Mouse (Mus musculus): Measurements from ENCODE around the gene Ppm1a.

The Ppm1a gene

DNA sequence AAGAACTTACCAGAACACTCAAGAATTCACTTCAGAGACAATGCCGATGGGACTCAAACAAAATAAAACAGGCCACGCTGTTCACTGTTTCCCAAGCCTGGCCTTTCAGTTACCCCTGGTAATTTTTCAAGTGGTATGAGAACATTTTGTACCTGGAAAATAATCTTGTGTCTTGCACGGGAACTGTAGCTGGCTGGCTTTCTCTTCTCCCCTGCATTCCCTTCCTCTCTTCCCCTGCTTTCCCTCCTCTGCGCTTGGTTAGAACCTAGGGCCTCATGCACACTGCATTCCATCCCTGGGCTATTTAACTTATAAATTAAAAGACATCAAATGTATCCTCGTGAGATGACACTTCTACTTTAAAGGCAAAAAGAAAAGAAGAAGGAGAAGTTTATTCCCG is 64.3 kb downstream of the Ppm1a start:
- DNase-seq (ENCODE audit: extremely low spot score, low spot score): no peak

DNA sequence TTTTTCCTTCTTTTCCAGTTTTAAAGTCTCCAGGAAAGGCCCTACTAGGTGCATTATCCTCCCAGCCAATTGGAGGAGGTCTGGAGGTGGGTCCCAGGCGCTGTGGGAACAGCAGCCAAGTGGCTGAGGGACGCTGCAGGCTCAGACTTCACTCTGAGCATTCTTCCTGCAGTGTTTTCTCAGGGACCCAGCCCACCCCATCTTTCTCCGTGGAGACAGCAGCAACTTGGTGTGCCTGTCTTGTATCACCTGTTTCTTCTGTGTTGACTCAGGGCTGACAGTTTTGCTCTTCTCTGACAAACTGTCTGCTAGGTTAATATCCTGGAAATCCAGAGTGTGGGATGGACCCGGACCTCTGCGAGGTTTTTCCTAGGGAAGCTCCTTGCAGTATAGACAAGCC is 68.4 kb downstream of the Ppm1a start:
- no peak for DNase-seq (ENCODE audit: extremely low spot score, low spot score)

DNA sequence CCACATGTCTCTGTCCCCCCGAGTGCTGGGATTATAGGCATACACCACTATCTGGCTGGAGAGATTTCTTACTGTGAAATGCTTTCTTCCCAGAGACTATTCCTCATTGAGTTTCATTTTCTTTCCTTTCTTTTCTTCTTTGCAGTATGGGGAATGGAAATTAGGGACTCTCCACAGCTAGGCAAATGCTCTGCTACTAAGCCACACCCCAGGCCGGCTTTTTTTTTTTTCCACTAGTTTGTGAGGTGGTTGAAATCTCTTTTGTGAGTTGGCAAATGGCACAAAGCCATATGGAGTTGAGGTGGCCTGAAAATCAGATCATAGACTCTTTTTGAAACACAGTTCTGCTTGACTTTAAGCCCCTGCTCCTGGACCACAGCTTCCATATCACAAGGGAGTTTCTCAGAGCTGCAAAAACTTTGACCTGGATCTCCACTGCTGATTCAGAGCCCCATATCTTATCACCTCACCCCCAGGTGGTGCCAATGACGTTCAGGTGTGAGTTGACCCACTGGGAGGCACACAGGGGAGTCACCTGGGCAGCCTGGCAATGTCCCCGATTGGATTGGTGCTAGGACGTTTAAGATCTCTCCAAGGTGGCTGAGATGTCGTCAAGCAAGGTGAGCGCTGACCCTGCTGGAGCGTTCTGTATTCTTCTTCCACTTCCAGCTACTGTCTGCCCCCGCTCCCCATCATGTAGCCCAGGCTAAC is 71.7 kb downstream of the Ppm1a start:
- no peak for DNase-seq (ENCODE audit: extremely low spot score, low spot score)

DNA sequence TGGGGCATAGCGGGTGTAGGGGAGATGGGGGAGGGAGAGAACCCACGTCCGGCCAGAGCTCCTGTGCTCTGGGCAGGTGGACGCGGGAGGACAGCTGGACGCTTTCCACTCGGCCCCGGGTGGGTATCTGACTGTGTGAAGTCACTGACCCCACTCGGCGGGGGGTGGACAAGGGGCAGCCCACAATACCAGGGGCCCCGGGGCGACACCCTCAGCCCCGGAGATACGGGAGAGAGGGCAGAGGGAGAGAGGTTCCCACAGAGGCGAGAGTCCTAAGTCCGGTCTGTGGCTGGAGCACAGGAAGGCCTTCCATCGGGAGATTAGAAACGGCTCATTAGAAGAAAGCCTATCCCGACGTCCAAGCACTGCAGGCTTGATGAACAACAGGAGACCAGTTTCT is 72.5 kb downstream of the Ppm1a start:
- DNase-seq (ENCODE audit: extremely low spot score, low spot score): no peak

DNA sequence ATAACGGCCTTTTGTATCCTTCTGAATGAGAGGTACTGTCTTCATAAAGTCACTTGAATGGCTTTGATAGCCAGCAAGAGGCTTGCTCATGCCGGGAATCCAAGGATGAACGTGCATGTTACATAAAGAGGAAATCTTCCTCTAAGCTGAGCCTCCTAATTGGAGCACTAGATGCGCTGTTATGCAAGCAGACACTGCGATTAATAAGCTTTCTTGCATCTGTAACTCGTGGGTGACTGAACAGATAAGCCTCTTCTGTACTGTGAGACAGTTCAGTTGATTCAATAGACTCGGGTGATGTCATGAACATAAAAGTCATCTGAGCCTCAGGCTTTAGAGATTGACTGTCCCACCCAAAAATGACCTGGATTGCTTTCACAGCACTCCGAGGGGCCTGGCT is 73.1 kb downstream of the Ppm1a start:
- DNase-seq (ENCODE audit: extremely low spot score, low spot score): no peak

DNA sequence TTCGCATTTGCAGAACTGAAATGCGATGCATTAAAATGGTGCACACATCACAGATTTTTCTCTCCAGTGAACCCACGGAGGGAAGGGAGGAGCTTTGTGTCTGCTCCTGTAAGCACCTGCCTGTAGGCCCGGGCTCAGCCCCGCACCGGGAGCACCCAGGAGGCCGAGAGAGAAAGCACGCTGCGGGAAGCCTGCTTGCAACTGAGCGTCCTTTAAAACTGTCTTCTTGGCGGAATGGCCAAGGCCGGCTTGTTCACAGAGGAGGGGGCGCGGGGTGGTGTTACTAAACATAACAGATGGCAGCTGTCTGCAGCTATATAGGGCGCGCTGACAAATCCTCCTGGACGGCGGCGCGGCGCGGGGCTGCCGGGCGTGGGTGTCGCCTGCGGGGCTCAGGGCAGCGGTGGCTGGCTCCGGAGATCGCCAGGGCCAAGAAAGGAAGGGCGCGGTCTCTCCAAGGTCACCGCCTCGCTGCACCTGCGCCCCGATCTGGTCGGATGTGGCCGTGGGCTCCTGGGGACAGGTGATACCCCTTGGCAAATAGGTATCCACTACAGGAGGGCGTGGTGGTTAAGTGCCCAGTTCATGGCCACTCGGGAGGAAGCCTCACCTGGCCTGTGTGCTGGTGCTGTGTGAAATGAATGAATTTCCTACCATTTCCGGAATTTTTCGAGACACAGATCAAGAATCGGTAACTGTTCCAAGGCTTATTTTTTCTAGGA is 74.6 kb downstream of the Ppm1a start:
- peak; percentile 53 for DNase-seq (ENCODE audit: extremely low spot score, low spot score)

DNA sequence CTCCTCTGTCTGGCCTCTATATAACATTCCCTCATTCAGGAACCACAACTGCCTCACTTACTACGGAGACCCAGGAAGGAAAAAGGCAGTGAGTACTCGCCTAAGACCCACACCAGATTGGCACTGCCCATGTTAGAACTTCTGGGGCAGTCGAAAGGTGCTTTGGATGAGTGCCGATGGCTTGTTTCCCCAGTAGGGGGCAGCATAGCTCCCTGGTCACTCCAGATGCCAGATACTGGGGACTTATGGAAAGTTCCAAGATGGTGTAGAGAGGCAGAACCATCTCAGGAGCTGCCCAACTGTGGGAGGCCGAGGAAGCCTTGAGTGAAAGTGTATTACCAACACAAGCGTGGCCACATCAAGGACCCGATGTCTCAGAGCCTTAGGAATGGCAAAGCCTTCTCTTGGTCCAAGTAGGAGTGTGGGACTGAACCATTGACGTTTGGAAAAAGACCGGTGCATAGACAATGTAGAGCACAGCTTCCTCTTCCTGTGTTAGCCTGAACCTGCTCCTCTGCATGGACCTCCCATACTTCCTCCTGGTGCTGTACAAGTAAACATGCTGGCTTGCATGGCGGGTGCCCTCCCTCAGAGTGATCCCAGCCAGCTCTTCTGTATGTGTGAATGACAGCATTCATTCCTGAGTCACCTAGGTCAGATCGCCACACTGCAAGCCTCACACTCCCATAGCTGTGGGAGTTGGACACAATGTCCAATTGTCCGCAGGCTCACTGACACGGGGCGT is 77.7 kb downstream of the Ppm1a start:
- no peak for DNase-seq (ENCODE audit: extremely low spot score, low spot score)

DNA sequence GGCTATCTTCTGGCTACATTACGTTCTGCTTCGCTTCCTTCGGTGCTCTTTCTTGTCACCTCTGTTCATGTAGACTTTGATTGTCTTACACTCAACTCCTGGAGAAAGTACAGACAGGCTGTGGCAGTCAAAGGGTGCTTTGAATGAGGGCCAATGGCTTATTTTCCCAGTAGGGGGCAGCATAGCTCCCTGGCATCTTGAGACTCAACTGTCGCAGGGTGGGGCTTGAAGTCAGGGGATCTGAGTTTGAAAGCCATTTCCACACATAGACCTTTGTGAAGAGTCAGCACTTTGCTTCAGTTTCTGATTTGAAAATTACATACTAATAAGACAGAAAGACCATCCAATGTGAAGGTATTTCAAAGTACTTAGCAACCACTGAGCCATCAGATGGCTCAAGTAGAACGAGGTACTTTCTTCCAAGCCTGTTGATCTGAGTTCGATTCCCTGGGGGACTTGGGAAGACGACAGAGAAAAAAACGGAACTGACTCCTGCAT is 78.3 kb downstream of the Ppm1a start:
- DNase-seq (ENCODE audit: extremely low spot score, low spot score): no peak

DNA sequence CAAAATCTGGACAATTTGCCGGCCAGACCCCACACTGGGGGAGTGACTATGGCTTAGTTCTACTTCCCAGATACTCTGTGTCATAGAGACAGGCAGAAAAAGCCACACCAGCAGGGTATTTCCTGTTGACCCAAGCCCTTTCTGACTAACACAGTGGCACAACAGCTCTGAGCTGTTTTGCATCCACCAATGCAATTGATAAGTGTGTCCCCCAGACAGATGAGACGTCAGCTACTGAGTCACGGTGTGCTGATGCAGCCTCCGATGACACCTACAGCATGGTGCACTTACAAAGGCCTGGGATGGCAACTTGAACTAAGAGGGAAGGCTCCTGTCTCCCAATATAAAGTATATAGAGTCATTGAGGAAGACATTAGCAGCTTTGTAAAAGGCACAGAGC is 80.0 kb downstream of the Ppm1a start:
- DNase-seq (ENCODE audit: extremely low spot score, low spot score): no peak

DNA sequence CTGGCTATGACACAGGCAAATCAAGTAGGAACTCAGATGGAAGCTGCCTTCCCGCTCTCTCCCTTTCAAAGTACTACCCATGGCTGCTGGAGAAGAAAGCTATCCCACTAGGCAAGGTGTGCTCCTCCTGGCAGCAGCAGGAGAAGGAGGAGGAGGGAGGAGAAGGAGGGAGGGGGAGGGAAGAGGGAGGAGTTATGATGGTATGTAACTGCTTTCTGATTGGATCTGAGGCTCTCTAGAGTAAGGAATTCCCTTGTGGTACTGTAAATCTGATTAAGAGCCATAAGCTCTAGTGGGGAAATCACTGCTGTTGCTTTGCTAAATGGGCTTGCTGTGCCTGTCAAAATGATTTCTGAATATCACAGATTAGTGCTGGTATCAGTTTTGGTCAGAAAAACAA is 84.2 kb downstream of the Ppm1a start:
- DNase-seq (ENCODE audit: extremely low spot score, low spot score): no peak

DNA sequence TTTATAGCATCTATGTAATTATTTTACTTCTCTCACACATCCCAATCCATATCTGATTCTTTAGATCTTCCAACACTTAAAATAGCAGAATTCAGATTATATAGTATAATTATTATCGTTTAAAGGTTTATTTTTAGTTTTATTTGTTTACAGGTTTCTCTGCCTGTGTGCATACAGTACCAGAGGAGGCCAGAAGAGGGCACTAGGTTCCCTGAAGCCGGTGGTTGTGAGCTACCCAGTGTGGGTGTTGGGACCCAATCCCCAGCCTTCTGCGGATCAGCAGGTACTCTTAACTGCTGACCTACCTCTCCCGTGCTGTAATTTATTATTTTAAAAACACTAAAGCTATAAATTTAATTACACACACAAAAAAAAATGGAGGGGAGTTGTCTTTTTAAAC is 85.9 kb downstream of the Ppm1a start:
- no peak for DNase-seq (ENCODE audit: extremely low spot score, low spot score)

DNA sequence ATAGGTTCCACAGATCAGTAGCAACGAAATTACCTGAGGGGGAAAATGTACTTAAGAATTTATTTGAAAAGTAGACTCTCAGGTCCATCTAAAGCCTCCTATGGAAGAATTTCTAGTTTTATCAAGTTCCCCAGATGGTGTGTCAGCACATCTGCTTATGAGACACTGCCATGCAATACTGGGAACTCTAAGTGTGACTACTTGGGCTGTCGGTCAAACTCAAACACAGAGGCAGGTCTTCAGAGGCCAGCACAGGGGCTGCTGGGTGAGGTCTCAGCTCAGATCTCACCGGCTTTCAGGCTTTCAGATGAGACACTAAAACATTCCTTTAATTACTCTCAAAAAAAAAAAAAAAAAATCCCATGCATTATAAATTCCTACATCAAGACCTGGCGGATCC is 86.3 kb downstream of the Ppm1a start:
- no peak for DNase-seq (ENCODE audit: extremely low spot score, low spot score)

DNA sequence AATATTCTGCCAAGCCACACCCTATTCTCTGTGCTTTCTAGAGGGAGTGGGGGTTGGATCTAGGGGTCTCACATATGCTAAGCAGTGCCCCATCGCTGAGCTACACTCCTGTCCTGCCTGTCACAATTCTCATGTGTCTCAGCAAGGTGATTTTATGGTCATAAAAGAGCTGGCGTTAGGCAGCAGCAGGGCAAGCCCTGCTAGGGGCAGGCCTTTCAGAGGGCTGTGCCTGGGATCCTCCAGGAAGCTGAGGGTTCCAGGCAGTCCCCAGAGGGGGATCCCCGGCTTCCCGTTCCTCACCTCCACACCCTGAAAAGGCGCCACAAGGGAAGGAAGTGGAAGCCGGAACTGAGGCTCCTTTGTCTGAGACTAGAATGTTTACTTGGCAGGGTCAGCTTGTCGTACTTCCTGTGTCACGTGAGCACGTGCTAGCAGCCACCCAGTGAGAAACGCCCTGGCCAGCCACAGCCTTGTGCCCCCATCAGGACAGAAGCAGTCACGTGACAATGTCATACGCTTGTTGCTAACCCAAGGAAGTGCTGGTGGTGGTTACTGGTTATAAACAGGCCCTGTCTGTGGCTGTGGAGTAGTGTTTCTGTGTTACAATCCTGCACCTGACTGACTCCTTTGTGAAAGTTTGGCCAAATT is 86.8 kb downstream of the Ppm1a start:
- peak; percentile 62 for DNase-seq (ENCODE audit: extremely low spot score, low spot score)

DNA sequence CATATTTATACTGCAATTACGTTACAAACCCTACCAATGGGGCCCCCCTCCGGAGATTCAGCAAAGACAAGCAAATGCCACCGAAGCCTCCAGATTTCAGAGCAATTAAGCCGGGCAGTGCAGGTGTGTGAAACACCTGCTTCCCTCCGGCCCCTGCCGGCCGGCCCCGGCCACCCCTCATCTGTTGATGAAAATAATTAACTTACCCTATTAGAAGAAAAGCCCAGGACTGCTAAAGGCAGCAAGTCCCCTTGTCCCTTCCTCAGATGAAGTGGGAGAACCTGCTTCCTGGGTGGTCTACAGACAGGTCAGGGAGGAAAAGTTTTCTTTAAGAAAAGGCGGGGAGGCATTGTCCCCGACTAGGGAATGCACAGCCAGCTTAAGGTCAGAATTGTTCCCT is 88.7 kb downstream of the Ppm1a start:
- DNase-seq (ENCODE audit: extremely low spot score, low spot score): no peak

DNA sequence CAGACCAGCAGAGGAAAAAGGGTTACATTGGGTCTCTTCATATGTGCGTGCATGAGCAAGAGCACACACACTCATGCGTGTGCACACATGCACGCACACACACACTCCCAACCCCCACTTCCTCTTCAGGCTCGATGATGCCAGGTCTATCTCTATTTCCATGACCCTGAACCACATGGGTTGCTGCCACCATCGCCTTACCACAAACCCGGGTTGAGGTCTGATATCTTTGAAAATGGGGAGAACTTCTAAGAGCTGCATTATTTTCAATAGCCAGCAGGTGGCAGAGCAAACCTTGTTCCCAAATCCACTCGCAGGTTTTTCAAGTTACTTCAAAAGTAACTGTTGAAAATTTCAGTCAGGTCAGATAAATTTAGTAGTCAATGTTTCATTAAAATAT is 90.5 kb downstream of the Ppm1a start:
- peak; percentile 29 for DNase-seq (ENCODE audit: extremely low spot score, low spot score)
